Mouse (Mus musculus) midbrain, embryonic 11.5 days (tissue): ENCODE measurements around the gene Chka. TPM values are rescaled to one million over a fixed set of nuclear protein-coding genes. Genes with fewer than 3 reads are reported as not detected.

Experiments used
- ATAC-seq: fragments of 200-750 bp; cut with Nextera tagmentation; 2 replicates; pipeline ENCODE4 v1.8.0; 2017; ENCODE audit warnings: moderate TSS enrichment, moderate library complexity; ENCODE audit not compliant: low FRiP score
- DNase-seq: peaks from one replicate; pipeline ENCODE4 v3.0.0; 2015; ENCODE audit warnings: low spot score; ENCODE audit errors: missing footprints
- H3K27ac ChIP-seq: fragments of 300-500 bp; sonication (generic); 2 replicates; pipeline ENCODE4 v1.5.1; 2014; ENCODE audit warnings: low read depth, low read length
- H3K27me3 ChIP-seq: fragments of 300-500 bp; sonication (generic); 2 replicates; pipeline ENCODE4 v1.6.1; 2014; ENCODE audit warnings: mild to moderate bottlenecking, low read length, moderate library complexity, mixed read lengths; ENCODE audit not compliant: control insufficient read depth, insufficient read depth
- H3K36me3 ChIP-seq: fragments of 300-500 bp; sonication (generic); 2 replicates; pipeline ENCODE4 v1.6.1; 2014; ENCODE audit warnings: mild to moderate bottlenecking, low read length, moderate library complexity, mixed read lengths; ENCODE audit not compliant: control insufficient read depth, insufficient read depth
- H3K4me1 ChIP-seq: fragments of 300-500 bp; sonication (generic); 2 replicates; pipeline ENCODE4 v1.6.1; 2014; ENCODE audit warnings: low read length; ENCODE audit not compliant: control insufficient read depth, insufficient read depth
- H3K4me2 ChIP-seq: fragments of 300-500 bp; sonication (generic); 2 replicates; pipeline ENCODE4 v1.6.1; 2014; ENCODE audit warnings: mild to moderate bottlenecking, moderate library complexity
- H3K4me3 ChIP-seq: fragments of 300-500 bp; sonication (generic); 2 replicates; pipeline ENCODE4 v1.5.1; 2014; ENCODE audit warnings: low read depth, low read length
- H3K9ac ChIP-seq: fragments of 300-500 bp; sonication (generic); 2 replicates; pipeline ENCODE4 v1.6.1; 2014; ENCODE audit warnings: low read length
- H3K9me3 ChIP-seq: fragments of 300-500 bp; sonication (generic); 2 replicates; pipeline ENCODE4 v1.6.1; 2016; ENCODE audit warnings: low read length; ENCODE audit not compliant: control insufficient read depth
- WGBS: fragments of 180-500 bp; shearing (Covaris S2); extraction: QIAGEN DNeasy Blood & Tissue Kit; methylation state at CpG from one replicate; pipeline ENCODE4 v1.1.7; 2014; 5-methylcytosine and 5-hydroxymethylcytosine counted together
- polyA plus RNA-seq: library from polyadenylated mRNA; unstranded; fragments of >200 nt; fragmentation: Nextera tagmentation; extraction: Ambion mirVana; gene quantifications from 2 replicates; pipeline ENCODE4 v1.2.1, GENCODE M21; 2014

Chka gene
- polyA plus RNA-seq, 1 experiment from 2014 or later: 53.0 TPM

DNA sequence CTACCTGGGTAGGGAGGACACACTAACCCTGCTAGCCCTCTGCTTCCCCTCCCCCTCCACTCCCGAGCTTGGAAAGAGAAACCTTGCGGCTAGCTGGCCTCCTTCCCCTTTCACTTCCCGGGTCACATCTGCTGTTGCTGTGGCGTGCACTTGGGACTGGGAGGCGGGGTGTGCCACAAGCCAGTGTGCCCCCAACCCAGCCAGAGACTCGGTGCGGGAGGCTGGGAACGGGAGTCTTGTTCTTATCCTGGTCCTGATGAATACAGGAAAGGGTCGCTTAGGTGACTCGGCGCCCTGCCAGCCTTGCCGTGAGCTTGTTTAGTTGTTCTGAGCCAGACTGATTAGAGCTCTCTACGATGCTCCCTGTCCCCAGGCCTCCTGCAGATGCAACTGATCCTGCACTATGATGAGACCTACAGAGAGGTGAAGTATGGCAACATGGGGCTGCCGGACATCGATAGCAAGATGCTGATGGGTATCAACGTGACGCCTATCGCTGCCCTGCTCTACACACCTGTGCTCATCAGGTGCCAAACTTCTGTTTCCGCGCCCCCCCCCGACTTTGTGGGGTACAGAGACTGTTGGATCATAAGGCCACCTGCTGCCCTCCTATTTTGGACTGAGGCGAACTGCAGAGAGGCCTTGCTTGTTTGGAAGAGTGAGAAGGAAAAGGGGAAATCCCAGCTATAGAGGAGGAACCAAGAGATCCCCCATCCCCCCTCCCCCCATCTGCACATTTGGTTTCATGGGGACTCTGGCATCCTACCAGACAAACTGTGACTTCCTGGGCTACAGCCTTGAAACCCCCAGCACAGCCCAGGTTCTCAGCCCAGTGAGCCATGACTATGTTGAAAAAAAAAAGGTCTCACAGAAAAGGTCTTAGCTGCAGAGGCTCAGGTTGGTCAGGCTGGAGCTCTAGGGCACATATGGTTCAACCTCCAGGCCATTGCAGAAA lies 84.6 kb downstream of the Chka start:
- Histone ChIP-seq H3K36me3 (no peaks in the 10 kb centered on the region), H3K27ac (no peak overlapping the region), H3K4me1 (peaks cover 8% of the 10 kb centered on the region), H3K4me2 (peak overlapping the region; percentile 67), H3K27me3 (no peaks in the 10 kb centered on the region; the same call in 1 of the 2 replicates), H3K9ac (peak overlapping the region; percentile 48), H3K9me3 (no peaks in the 10 kb centered on the region), H3K4me3 (peak overlapping the region; percentile 35)
- DNase-seq (peak; percentile 95), ATAC-seq (0 out of 2 replicates have a peak, but pooled peaks have one; percentile 27)
- 10% methylated on average over 22 of the region's 22 CpGs for WGBS

DNA sequence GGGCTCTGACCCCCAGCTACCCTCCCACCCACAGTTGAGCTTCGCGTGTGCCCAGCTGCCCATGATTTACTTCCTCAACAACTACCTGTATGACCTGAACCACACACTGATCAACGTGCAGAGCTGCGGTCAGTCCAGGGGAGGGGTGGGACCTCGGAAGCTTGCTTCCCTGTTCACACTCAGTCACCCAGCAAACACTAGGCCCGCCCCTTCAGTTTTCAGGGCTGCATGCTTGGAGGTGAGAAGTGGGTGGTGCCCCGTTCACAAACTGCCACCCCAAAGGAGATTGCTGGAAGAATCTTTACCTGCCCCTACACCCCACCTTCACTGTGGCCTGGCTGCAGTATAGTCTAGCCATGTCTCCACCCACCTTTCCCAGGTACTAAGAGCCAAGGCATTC lies 90.7 kb downstream of the Chka start:
- H3K4me2 ChIP-seq: no peak overlapping the region
- ATAC-seq (no peak), DNase-seq (no peak)
- H3K36me3 ChIP-seq: no peaks in the 10 kb centered on the region
- no peak overlapping the region for H3K27ac ChIP-seq
- no peak overlapping the region for H3K4me3 ChIP-seq
- no peaks in the 10 kb centered on the region for H3K9me3 ChIP-seq
- H3K9ac ChIP-seq: no peak overlapping the region
- WGBS: 82% methylated on average over 7 of the region's 7 CpGs
- H3K4me1 ChIP-seq: 0 out of 2 replicates have a peak, but pooled peaks cover 2% of the 10 kb centered on the region
- H3K27me3 ChIP-seq: no peaks in the 10 kb centered on the region

- H3K4me1 ChIP-seq: 0 out of 2 replicates have a peak, but pooled peaks cover 2% of the 10 kb centered on the region
- no peak overlapping the region for H3K9ac ChIP-seq
- H3K27me3 ChIP-seq: no peaks in the 10 kb centered on the region
- 23% methylated on average over 27 of the region's 27 CpGs for WGBS
- ATAC-seq (no peak), DNase-seq (no peak)
- no peak overlapping the region for H3K4me3 ChIP-seq
- no peak overlapping the region for H3K27ac ChIP-seq
- no peaks in the 10 kb centered on the region for H3K9me3 ChIP-seq
- no peaks in the 10 kb centered on the region for H3K36me3 ChIP-seq
- H3K4me2 ChIP-seq: no peak overlapping the region
These were observed 91.6 kb downstream of the Chka start for GRCm38 (mm10) chr19:3942986-3943735.

Other genes with a start within 250 kb of the Chka start
- gene Lrp5, start 165.2 kb upstream of the Chka start, polyA plus RNA-seq: 2.6 and 2.8 TPM in 2 replicates
- gene 1810055G02Rik, start 143.5 kb upstream of the Chka start, polyA plus RNA-seq: 34.6 and 38.9 TPM in 2 replicates
- gene Kmt5b, start 84.4 kb upstream of the Chka start, polyA plus RNA-seq: 40.3 and 45.1 TPM in 2 replicates
- gene Tcirg1, start 55.4 kb downstream of the Chka start, polyA plus RNA-seq: 7.7 and 8.9 TPM in 2 replicates
- 209 and 235 TPM in 2 replicates for gene Ndufs8, start 61.0 kb downstream of the Chka start, polyA plus RNA-seq
- gene Aldh3b1, start 78.0 kb downstream of the Chka start, polyA plus RNA-seq: 0.67 and 0.99 TPM in 2 replicates
- 5.9 and 7.1 TPM in 2 replicates for gene Unc93b1, start 83.4 kb downstream of the Chka start, polyA plus RNA-seq
- gene Aldh3b3, start 106.9 kb downstream of the Chka start, polyA plus RNA-seq: not detected in 2 replicates
- gene Aldh3b2, start 120.6 kb downstream of the Chka start, polyA plus RNA-seq: 0.44 and 0.50 TPM in 2 replicates
- gene Acy3, start 134.8 kb downstream of the Chka start, polyA plus RNA-seq: 1.0 and 1.6 TPM in 2 replicates
- not detected in 2 replicates for gene Tbx10, start 141.0 kb downstream of the Chka start, polyA plus RNA-seq
- gene Nudt8, start 148.8 kb downstream of the Chka start, polyA plus RNA-seq: 14.0 and 15.1 TPM in 2 replicates
- gene Gm49405, start 148.9 kb downstream of the Chka start, polyA plus RNA-seq: 0.87 and 1.5 TPM in 2 replicates
- 1.5 TPM in 2 replicates for gene Doc2g, start 151.5 kb downstream of the Chka start, polyA plus RNA-seq
- 180 TPM in 2 replicates for gene Ndufv1, start 161.0 kb downstream of the Chka start, polyA plus RNA-seq
- 337 and 342 TPM in 2 replicates for gene Gstp1, start 186.2 kb downstream of the Chka start, polyA plus RNA-seq
- gene Gstp2, start 194.2 kb downstream of the Chka start, polyA plus RNA-seq: 1.1 and 3.8 TPM in 2 replicates
- gene Gstp3, start 207.8 kb downstream of the Chka start, polyA plus RNA-seq: not detected in 2 replicates
- not detected in 2 replicates for gene Cabp2, start 229.8 kb downstream of the Chka start, polyA plus RNA-seq
- 60.8 and 73.5 TPM in 2 replicates for gene Cdk2ap2, start 245.4 kb downstream of the Chka start, polyA plus RNA-seq
- gene Pitpnm1, start 248.2 kb downstream of the Chka start, polyA plus RNA-seq: 11.2 and 11.3 TPM in 2 replicates